Mouse (Mus musculus) common myeloid progenitor, adult 5-6 weeks (primary cell): ENCODE results near the gene Megf8. TPM values are rescaled to one million over a fixed set of nuclear protein-coding genes. Genes with fewer than 3 reads are reported as not detected.
"Not testable (repeated sequence)": the region's sequence is repeated elsewhere in the genome, so short reads cannot be mapped to it uniquely, and the experiment has no call there.

Source experiments
- ATAC-seq: replicated peaks from 2 replicates; pipeline ENCODE4 v1.8.0; 2016; ENCODE audit warnings: low read depth, mild to moderate bottlenecking, moderate TSS enrichment, inconsistent platforms; ENCODE audit not compliant: poor library complexity, severe bottlenecking
- total RNA-seq: library from RNA; stranded (forward); fragments of 200-1000, 187-1606 nt; gene quantifications from 2 replicates; pipeline ENCODE4 v1.2.3, GENCODE M21; 2017

The Megf8 gene
- total RNA-seq, 1 experiment from 2014 or later: 4.9 TPM

- no peak for ATAC-seq
These were observed 77.8 kb downstream of the Megf8 start for GRCm38 (mm10) chr7:25394754-25395153.

GRCm38 (mm10) chr7:25395186-25395557 lies 78.2 kb downstream of the Megf8 start:
- peak; percentile 28 for ATAC-seq

- peak; percentile 92 for ATAC-seq
These were observed 78.9 kb downstream of the Megf8 start for GRCm38 (mm10) chr7:25395558-25396521.

GRCm38 (mm10) chr7:25396621-25397020 lies 79.7 kb downstream of the Megf8 start:
- no peak for ATAC-seq

- no peak for ATAC-seq
These were observed 81.6 kb downstream of the Megf8 start, which contains the start of gene Lipe for GRCm38 (mm10) chr7:25398610-25399009. Gene Lipe (minus strand): TSS chr7:25398710.

GRCm38 (mm10) chr7:25399028-25399427 lies 82.1 kb downstream of the Megf8 start:
- ATAC-seq: not testable (repeated sequence)

- ATAC-seq: no peak
These were observed 84.6 kb downstream of the Megf8 start for GRCm38 (mm10) chr7:25401551-25401950.

- ATAC-seq: no peak
These were observed 85.0 kb downstream of the Megf8 start for GRCm38 (mm10) chr7:25401986-25402385.

- ATAC-seq: peak; percentile 87
These were observed 85.7 kb downstream of the Megf8 start for GRCm38 (mm10) chr7:25402671-25403101.

- ATAC-seq: no peak
These were observed 89.5 kb downstream of the Megf8 start for GRCm38 (mm10) chr7:25406468-25406867.

- ATAC-seq: peak; percentile 82
These were observed 92.3 kb downstream of the Megf8 start for GRCm38 (mm10) chr7:25409114-25409760.

- ATAC-seq: no peak
These were observed 94.1 kb downstream of the Megf8 start for GRCm38 (mm10) chr7:25410969-25411615.

- no peak for ATAC-seq
These were observed 94.9 kb downstream of the Megf8 start for GRCm38 (mm10) chr7:25411861-25412260.

- ATAC-seq: no peak
These were observed 96.0 kb downstream of the Megf8 start, which contains the start of gene Cxcl17 for GRCm38 (mm10) chr7:25412833-25413441. Gene Cxcl17 (minus strand): TSS chr7:25412886.

Other genes starting within 250 kb of the Megf8 start
- 10.4 and 11.5 TPM in 2 replicates for gene Grik5, start 244.8 kb upstream of the Megf8 start, total RNA-seq
- gene Zfp574, start 244.6 kb upstream of the Megf8 start, total RNA-seq: 4.8 and 8.4 TPM in 2 replicates
- gene Pou2f2, start 137.4 kb upstream of the Megf8 start, total RNA-seq: 3.8 and 4.7 TPM in 2 replicates
- 16.4 and 17.6 TPM in 2 replicates for gene Dedd2, start 96.5 kb upstream of the Megf8 start, total RNA-seq
- 8.3 and 10.2 TPM in 2 replicates for gene Zfp526, start 95.7 kb upstream of the Megf8 start, total RNA-seq
- gene Gsk3a, start 79.3 kb upstream of the Megf8 start, total RNA-seq: 50.5 and 58.1 TPM in 2 replicates
- 8.9 and 10.9 TPM in 2 replicates for gene Erf, start 66.4 kb upstream of the Megf8 start, total RNA-seq
- 44.4 and 50.2 TPM in 2 replicates for gene Cic, start 49.5 kb upstream of the Megf8 start, total RNA-seq
- 21.4 and 27.3 TPM in 2 replicates for gene Pafah1b3, start 19.2 kb upstream of the Megf8 start, total RNA-seq
- gene Prr19, start 15.8 kb upstream of the Megf8 start, total RNA-seq: not detected in 2 replicates
- gene Tmem145, start 11.1 kb upstream of the Megf8 start, total RNA-seq: not detected in 2 replicates
- not detected in 2 replicates for gene Cnfn, start 52.6 kb downstream of the Megf8 start, total RNA-seq
- 6.6 and 10.1 TPM in 2 replicates for gene Lipe, start 81.5 kb downstream of the Megf8 start, total RNA-seq
- gene Cxcl17, start 95.7 kb downstream of the Megf8 start, total RNA-seq: not detected in 2 replicates
- gene Ceacam1, start 160.4 kb downstream of the Megf8 start, total RNA-seq: 4.4 and 6.9 TPM in 2 replicates
- gene Ceacam2, start 222.7 kb downstream of the Megf8 start, total RNA-seq: not detected in 2 replicates